Mouse (Mus musculus) left cerebral cortex, postnatal 36 days (tissue): ENCODE data around the gene Crk. TPM values are rescaled to one million over a fixed set of nuclear protein-coding genes. Genes with fewer than 3 reads are reported as not detected.

ENCODE experiments used
- DNase-seq, 2 experiments: peaks; one replicate each; pipeline ENCODE4 v3.0.0; 2021 to 2022; ENCODE audit warnings: low spot score in 2 of 2, mixed read lengths in 1 of 2
- intact Hi-C: fragments of 180-260 bp; cut with DNase I; formaldehyde crosslinking; loops from one replicate; pipeline ENCODE4 v1.15.1; 2025
- total RNA-seq, 2 experiments: library from RNA; stranded (reverse); gene quantifications; 2 replicates each; pipeline ENCODE4 v1.2.3; 2021

Crk gene
- total RNA-seq, 2 experiments from 2014 or later = 130 to 133 TPM

DNA sequence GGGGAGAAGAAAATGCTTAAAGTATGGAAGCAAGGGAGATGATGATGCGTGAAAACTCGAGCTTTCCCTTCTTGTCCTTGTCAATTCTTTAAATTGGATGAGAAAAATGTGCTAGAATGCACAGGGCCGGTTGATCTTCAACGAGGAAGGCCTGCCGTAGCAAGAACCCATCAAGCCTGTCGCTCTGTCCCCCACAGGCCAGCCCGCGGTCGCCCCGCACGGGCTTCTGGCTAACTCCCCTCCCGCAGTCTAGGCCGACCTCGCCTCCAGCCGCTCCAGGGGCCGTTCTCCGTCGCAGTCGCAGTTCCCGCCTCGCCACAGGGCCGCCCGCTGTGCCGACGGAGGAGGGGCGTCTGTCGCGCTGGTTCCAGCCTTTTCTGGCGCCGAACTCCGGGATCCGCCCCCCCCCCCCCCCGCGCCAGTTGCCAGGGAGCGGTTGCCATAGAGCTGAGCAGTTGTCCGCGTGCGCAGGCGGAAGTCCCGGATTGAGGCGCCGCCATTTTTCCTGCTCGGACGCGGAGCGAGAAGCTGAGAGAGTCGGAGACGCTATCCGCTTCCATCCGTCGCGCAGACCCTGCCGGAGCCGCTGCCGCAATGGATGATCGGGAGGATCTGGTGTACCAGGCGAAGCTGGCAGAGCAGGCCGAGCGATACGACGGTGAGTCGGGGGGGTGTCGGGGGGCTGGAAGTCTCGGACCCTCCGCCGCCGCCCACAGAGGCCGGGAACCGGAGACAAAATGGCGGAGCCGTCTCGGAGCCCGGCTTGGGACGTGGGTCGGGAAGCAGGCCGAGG, 53.6 kb downstream of the Crk start, which contains the start of gene Ywhae:
TSS of gene Ywhae (plus strand) at position 436 of the 793 bp plus-strand sequence.
- intact Hi-C loops = loop anchor here (2.0 kb wide), 1 partner anchor 18 kb away; no protein-coding TSS in a partner anchor
- peak; percentile 92 to 93 for DNase-seq

DNA sequence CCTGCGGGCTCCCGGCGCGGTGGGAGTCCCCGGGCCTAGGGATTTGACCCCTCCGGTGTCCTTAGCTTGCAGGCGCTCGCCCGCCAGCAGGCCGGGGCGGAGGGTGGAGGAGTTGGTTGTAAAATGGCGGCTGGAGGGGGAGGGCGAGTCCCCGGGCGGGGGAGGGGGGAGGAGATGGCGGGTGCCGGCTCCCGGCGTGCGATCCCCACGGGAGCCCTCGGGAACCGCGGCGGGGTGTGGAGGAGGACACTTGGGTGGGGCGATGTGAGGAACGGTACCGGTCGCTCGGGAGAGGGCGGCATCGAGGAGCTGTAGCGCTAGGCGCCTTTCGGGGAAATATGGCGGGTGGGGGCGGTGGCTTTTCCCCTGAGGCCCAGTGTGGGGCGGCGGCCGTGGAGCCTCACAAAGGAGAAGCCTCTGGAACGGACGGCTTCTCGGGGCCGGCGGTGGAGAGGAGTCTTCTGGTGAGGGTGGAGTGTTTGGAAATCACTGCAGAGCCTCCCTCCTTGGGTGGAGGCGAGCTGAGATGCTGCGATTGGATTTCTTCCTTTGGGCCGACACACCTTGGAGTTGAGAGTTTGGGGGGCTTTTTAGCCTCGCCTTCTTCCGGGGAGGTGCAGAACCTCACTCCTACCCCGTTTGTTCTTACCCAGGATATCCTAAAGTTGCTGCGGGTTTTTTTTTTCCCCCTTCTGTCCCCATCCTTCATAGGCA, 54.3 kb downstream of the Crk start:
- peak; percentile 86 to 87 for DNase-seq
- intact Hi-C loops = loop anchor here (2.0 kb wide), 1 partner anchor 17 kb away; no protein-coding TSS in a partner anchor

DNA sequence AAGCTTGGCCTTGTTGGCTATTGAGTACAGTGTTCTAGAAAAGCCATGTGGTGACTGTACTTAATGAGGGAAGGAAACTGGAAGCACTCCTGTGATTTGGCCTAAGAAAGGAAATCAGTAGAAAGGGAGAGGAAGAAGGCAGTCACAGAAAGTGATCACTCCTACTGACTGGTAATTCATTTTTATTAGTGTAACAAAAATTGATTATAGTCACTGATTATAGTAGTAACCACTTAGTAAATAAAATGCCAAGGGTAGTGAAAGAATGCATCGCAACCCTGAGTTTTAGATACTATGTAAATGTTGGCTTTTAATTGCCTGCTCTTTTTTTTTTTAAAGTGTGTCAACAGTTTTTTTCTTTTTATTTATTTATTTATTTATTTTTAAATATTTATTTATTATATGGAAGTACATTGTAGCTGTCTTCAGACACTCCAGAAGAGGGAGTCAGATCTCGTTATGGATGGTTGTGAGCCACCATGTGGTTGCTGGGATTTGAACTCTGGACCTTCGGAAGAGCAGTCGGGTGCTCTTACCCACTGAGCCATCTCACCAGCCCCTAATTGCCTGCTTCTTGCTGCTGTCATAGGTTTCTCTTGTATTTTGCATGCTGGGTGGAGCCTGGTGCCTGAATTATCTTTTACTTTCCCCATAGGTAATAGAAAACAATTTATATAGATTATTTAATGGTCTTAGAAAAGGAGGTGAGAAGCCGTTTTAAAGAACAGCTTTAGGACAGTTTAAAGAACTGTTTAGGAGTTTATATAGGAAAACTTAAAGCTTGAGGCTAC, 56.6 kb downstream of the Crk start:
- intact Hi-C loops = no loop called here

DNA sequence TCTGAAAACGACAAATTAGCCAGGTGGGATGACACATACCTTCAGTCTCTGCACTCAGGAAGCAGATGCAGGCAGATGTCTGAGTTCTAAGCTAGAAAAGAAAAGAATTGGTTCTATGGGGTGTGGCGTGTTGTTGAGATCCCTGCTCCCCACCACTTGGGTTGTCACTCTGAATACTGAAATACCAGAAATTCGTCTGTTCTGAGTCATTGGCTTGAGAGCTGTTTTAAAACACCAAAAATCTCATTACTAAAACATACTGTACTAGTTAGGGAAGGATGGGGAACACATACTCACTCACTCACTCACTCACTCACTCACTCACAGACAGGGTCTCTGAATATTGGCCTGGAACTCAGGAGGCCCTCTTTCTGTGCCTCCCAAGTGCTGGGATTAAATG, 57.9 kb downstream of the Crk start:
- intact Hi-C loops = no loop called here

More for the DNA sequence above, 56.6 kb downstream of the Crk start:
- DNase-seq = no peak

DNA sequence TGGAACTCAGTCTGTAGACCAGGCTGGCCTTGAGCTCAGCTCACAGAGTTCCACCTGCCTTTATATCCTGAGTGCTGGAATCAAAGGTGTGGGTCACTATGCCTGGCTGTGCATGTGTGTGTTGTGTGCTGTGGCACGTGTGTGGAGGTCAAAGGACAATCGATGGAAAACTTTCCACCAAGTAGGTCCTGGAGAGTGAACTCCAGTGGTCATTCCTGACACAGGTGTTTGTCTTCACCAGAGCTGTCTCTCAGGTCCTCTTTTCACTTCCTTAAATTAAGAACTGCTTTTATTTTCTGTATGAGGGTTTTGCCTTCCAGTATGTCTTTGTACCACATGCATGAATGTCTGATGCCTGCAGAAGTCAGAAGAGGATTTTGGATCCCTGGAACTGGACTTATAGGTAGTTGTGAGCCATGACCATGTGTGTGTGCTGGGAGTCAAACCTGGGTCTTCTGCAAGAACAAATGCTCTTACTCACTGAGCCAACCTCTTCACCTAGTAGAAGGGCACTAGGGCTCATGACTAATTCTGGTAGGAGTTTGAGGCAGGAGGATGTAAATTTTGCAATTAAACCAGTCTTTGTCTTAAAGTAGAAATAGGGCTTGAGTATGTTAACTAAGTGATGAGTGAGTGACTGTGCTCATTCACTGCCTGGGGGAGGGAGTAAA, 58.9 kb downstream of the Crk start:
- no peak for DNase-seq
- intact Hi-C loops = no loop called here

More for the DNA sequence above, 57.9 kb downstream of the Crk start:
- DNase-seq = no peak

DNA sequence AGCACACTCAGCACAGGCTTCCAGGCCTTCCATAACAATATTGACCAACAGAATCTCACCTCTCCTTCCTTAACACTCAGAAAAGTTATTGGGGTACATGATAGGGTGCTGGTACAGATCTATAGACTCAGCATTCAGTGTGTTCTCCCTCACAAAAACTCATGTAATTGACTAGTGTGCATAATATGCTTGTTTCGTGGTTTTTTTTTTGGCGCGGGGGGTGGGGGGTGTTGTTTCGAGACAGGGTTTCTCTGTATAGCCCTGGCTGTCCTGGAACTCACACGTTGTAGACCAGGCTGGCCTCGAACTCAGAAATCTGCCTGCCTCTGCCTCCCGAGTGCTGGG, 59.4 kb downstream of the Crk start:
- no peak for DNase-seq
- intact Hi-C loops = no loop called here

DNA sequence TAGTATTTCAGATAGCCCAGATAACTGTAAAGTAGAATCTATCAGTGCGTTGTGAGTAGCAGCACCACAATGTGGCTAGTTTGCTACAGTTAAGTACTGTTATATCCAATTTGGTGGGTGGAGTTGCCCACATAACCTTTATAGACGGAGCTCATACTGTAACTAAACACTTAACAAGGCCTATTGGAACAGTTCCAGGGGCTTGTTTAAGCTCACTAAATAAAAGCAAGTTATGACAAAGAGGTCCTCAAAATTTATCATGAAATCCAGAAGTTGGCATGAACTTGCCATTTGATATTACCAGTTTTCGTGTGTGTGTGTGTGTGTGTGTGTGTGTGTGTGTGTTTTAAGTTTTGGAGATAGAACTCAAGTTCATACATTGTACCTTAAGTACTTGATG, 61.1 kb downstream of the Crk start:
- intact Hi-C loops = no loop called here
- DNase-seq = no peak

DNA sequence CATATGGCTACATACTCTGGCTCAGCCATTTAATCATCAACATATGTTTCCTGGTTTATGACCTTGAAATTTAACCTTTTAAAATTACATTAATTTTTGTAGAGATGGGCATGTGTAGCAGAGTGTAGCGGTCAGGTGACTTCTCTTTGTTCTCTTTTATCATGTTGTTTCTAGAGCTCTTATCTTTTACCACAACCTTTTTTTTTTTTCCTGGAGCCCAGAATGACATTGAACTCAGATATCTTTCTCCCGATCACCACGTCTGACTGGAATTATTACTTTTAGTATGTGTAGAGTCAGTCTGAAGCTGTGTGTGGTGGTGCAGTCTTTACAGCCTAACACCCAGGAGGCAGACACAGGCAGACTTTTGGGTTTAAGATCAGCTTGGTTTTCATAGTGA, 62.6 kb downstream of the Crk start:
- intact Hi-C loops = no loop called here
- no peak for DNase-seq

DNA sequence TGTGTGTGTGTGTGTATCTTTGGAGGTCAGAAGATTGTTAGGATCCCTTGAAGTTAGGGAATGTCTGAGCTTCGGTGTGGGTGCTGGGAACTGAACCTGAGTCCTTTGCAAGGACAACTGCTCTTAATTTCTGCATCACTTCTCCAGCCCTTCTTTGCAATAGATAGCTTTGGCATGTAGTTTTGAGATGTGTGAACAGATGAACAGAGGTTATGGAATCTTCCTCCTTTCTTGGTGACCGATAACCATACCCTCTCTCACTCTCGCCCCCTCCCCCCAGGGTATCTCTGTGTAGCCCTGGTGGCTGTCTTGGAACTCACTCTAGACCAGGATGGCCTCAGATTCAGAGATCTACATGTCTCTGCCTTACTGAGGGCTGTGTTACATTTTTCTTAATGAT, 65.7 kb downstream of the Crk start:
- no peak for DNase-seq
- intact Hi-C loops = no loop called here

DNA sequence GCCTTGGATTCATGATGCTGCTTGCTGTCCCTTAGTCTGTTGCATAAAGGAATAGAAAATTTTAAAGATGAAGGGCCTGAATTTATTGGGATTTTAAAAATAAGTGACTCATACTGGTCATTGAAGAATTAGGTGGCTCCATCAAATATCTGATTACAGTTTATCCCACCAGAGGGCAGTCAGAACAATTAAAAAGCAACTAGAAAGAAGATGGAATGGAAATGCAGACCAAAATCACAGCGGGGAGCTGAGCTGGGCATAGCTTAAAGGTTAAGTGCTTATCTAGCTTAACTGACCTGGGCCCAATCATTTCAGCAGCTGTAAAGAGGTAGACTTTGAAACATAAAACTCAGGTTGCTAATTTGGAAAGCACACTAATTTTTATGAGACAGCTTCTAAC, 71.5 kb downstream of the Crk start:
- intact Hi-C loops = loop anchor here (2.0 kb wide), 1 partner anchor 18 kb away; the partner anchor contains the start of gene Ywhae
- no peak for DNase-seq

DNA sequence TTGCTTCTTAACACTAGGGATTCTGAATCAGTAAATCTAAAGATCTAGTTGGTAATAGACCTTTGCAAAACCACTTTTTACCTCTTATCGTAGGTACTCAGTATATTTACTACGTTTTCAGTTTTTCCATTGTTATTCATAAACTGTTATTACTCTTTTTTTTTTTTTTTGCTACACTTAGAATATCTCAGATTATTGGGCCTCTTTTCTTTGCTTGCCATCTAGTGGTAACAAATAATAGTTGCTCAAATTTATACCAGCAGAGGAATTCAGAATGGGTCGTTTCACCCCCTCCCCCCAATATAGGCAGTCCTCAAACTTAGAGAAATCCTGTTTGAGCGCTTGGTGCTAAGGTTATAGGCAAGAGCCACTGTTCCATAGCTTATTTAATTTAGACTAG, 72.0 kb downstream of the Crk start:
- intact Hi-C loops = loop anchor here (2.0 kb wide), 1 partner anchor 18 kb away; the partner anchor contains the start of gene Ywhae
- no peak for DNase-seq

Other genes starting within 250 kb of the Crk start
- gene Serpinf2, start 239.7 kb upstream of the Crk start, total RNA-seq = under 1 TPM in 1 of 2 experiments, not detected in 1; 0.22 TPM
- 10 to 100 TPM; 20.1 to 20.4 TPM for gene Wdr81, start 224.5 kb upstream of the Crk start, total RNA-seq
- gene Tlcd2, start 217.5 kb upstream of the Crk start, total RNA-seq = under 1 TPM in 1 of 2 experiments, not detected in 1; 0.47 TPM
- 100 to 1,000 TPM; 127 to 138 TPM for gene Prpf8, start 192.4 kb upstream of the Crk start, total RNA-seq
- 1 to 10 TPM; 1.9 to 2.3 TPM for gene Rilp, start 169.2 kb upstream of the Crk start, total RNA-seq
- gene Scarf1, start 165.7 kb upstream of the Crk start, total RNA-seq = 1 to 10 TPM; 1.2 to 1.8 TPM
- 10 to 100 TPM; 51.1 to 63.1 TPM for gene Slc43a2, start 147.6 kb upstream of the Crk start, total RNA-seq
- 100 to 1,000 TPM; 315 to 349 TPM for gene Pitpna, start 91.2 kb upstream of the Crk start, total RNA-seq
- 10 to 100 TPM; 39.1 to 43.1 TPM for gene Inpp5k, start 48.3 kb upstream of the Crk start, total RNA-seq
- 10 to 100 TPM; 18.0 to 20.7 TPM for gene Myo1c, start 28.8 kb upstream of the Crk start, total RNA-seq
- 100 to 1,000 TPM; 954 to 971 TPM for gene Ywhae, start 53.6 kb downstream of the Crk start, total RNA-seq
- 10 to 100 TPM; 14.7 to 25.3 TPM for gene Doc2b, start 116.8 kb downstream of the Crk start, total RNA-seq